Mouse (Mus musculus) intestine, embryonic 16.5 days (tissue): ENCODE results near the gene Klrb1f. TPM values are rescaled to one million over a fixed set of nuclear protein-coding genes. Genes with fewer than 3 reads are reported as not detected.

Experiments
- ATAC-seq: fragments of 200-750 bp; cut with Nextera tagmentation; 2 replicates; pipeline ENCODE4 v1.8.0; 2017; ENCODE audit warnings: moderate TSS enrichment, moderate library complexity
- H3K27ac ChIP-seq: fragments of 300-500 bp; sonication (generic); 2 replicates; pipeline ENCODE4 v1.5.1; 2014; ENCODE audit warnings: mild to moderate bottlenecking, low read length
- H3K27me3 ChIP-seq: fragments of 300-500 bp; sonication (generic); replicated peaks from 2 replicates; pipeline ENCODE4 v1.6.1; 2014; ENCODE audit warnings: low read length, control low read depth, mixed read lengths; ENCODE audit not compliant: control insufficient read depth, insufficient read depth
- H3K36me3 ChIP-seq: fragments of 300-500 bp; sonication (generic); 2 replicates; pipeline ENCODE4 v1.6.1; 2014; ENCODE audit warnings: low read length, control low read depth; ENCODE audit not compliant: control insufficient read depth, insufficient read depth
- H3K4me1 ChIP-seq: fragments of 300-500 bp; sonication (generic); 2 replicates; pipeline ENCODE4 v1.6.1; 2014; ENCODE audit warnings: low read length, control low read depth, mixed read lengths; ENCODE audit not compliant: control insufficient read depth, insufficient read depth
- H3K4me2 ChIP-seq: fragments of 300-500 bp; sonication (generic); 2 replicates; pipeline ENCODE4 v1.6.1; 2014; ENCODE audit warnings: low read depth, low read length, control low read depth
- H3K4me3 ChIP-seq: fragments of 300-500 bp; sonication (generic); 2 replicates; pipeline ENCODE4 v1.5.1; 2014; ENCODE audit warnings: mild to moderate bottlenecking, low read length
- H3K9ac ChIP-seq: fragments of 300-500 bp; sonication (generic); 2 replicates; pipeline ENCODE4 v1.6.1; 2014; ENCODE audit warnings: low read depth, low read length
- H3K9me3 ChIP-seq: fragments of 300-500 bp; sonication (generic); 2 replicates; pipeline ENCODE4 v1.6.1; 2016; ENCODE audit warnings: low read length, control low read depth; ENCODE audit not compliant: control insufficient read depth
- WGBS: fragments of 180-500 bp; shearing (Covaris S2); extraction: QIAGEN DNeasy Blood & Tissue Kit; methylation state at CpG from one replicate; pipeline ENCODE4 v1.1.7; 2014; 5-methylcytosine and 5-hydroxymethylcytosine counted together
- polyA plus RNA-seq: library from polyadenylated mRNA; unstranded; fragments of >200 nt; fragmentation: Nextera tagmentation; extraction: Ambion mirVana; gene quantifications from 2 replicates; pipeline ENCODE4 v1.2.1, GENCODE M21; 2015

Gene Klrb1f
- polyA plus RNA-seq, 1 experiment from 2014 or later, result 0.46 TPM

GRCm38 (mm10) chr6:129013762-129014276, 31.9 kb upstream of the Klrb1f start:
- Histone ChIP-seq H3K27me3 (no peaks in the 10 kb centered on the region), H3K36me3 (no peaks in the 10 kb centered on the region), H3K9me3 (no peaks in the 10 kb centered on the region), H3K27ac (no peak overlapping the region), H3K9ac (no peak overlapping the region), H3K4me1 (no peaks in the 10 kb centered on the region), H3K4me3 (no peak overlapping the region), H3K4me2 (no peak overlapping the region)
- 67% methylated on average over 5 of the region's 5 CpGs for whole genome bisulfite sequencing
- ATAC-seq, result no peak

DNA sequence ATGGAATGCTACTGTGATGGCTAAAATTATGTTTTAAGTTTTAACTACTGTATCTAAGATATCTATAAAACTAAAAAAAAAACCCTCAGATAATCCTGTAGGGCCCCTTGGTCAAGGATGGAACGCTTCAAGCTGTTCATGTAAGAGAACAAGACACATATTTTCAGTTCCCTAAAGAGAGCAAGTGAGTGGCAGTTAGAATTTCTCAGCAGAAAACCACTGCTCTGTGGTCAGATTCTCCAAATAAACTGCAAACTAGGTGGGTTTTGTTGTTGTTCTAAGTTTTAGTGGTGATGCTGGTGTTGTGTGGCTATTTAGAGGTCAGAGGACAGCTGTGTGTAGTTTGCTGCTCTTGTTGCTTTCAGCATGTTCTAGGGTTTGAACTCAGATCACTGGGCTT, 31.3 kb upstream of the Klrb1f start:
- H3K4me3 ChIP-seq, result no peak overlapping the region
- WGBS, result 68% methylated on average over 1 of the region's 1 CpGs

DNA sequence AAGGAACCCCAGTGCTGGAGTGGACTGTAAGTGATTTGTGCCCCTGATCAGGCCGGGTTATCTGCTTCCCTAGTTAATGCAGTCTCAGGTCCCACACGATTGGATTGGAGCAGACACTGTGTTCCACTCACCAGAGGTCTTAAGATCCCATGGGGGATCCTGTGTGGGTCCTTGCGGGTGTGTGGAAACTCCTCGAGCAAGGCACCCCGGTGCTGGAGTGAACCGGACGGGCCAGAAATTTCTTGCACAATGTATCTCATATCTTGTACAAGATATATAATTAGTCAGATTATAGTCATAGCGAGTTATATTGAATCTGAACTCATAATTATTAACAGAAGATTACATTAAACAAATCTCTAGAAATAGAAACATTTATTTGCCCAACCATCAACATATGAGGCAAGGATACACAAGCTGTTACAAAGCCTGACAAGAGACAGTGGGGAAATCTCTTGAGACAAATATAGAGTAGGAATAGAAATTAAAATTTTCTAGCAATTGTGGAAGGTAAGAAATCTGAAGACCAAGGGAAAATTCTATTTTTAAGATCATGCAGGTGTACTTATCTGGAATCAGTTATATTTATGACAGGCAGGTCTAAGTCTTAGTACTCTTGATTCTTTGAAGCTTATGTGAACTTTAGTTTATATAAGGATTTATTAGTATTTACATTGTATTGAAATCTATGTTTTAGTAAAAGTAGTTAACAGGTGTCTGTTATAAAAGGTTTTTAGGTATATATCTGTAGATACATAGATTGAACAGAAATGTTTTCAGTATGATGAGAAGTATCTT, 18.1 kb upstream of the Klrb1f start:
- Histone ChIP-seq H3K9me3 (no peaks in the 10 kb centered on the region), H3K4me3 (no peak overlapping the region), H3K9ac (no peak overlapping the region), H3K27ac (no peak overlapping the region), H3K27me3 (no peaks in the 10 kb centered on the region), H3K36me3 (no peaks in the 10 kb centered on the region), H3K4me1 (no peaks in the 10 kb centered on the region), H3K4me2 (no peak overlapping the region)
- 77% methylated on average over 8 of the region's 8 CpGs for WGBS
- peak; percentile 64 for ATAC-seq

More for the DNA sequence above, 31.3 kb upstream of the Klrb1f start:
- ATAC-seq, result no peak
- Histone ChIP-seq H3K27ac (no peak overlapping the region), H3K9me3 (no peaks in the 10 kb centered on the region), H3K4me1 (no peaks in the 10 kb centered on the region), H3K4me2 (no peak overlapping the region), H3K36me3 (no peaks in the 10 kb centered on the region), H3K27me3 (no peaks in the 10 kb centered on the region), H3K9ac (no peak overlapping the region)

DNA sequence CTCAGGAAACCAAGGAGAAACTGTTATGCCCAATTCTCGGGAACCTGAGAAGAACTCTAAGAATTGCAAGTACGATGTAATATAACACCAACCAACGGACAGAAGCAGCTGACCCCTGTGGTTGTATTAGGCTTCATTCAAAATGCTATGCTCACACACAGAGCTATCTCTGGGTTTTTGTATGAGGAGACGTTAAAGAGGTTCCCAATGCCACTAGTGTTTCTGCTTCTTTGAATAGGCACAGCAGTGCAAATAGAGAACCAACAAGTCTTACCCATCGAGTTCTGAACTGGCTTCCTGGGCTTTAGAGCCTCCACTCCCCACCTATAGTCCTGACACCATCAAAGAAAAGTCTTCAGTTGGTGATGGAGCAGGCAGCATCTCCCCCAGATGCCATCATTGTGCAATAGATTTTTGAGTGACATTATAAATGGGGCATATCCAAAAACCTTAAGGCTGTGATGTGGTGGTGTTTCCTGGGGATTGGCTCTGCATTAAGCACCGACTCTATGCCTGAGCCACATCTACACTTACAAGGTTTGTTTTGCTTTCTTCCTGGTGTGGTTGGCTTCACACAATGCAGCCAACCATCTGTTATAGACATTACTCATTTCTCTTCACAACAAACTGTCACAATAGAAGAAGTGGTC, 15.4 kb upstream of the Klrb1f start:
- Histone ChIP-seq H3K9me3 (no peaks in the 10 kb centered on the region), H3K4me1 (no peaks in the 10 kb centered on the region), H3K27ac (no peak overlapping the region), H3K27me3 (no peaks in the 10 kb centered on the region), H3K4me3 (no peak overlapping the region), H3K9ac (no peak overlapping the region), H3K4me2 (no peak overlapping the region), H3K36me3 (no peaks in the 10 kb centered on the region)
- no peak for ATAC-seq
- 64% methylated on average over 6 of the region's 6 CpGs for WGBS

DNA sequence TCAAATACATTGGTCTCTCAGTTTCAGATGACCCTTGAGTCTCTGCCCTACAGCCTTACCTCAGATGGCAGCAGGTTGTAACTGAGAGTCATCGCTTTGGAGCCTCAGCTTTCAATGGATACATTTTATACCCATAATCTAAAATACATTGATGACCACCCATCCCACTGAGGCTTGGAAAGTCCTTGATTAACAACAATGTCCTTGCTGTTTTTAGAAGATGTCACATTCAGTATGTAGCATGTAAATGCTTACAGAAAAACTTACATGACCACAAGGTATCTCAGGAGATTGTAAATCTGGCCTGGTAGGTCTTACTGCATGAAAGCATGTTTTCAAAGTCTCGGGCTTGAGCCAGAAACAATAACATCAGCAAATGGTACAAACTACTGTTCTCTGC, 14.7 kb upstream of the Klrb1f start:
- H3K4me3 ChIP-seq, result no peak overlapping the region
- no peak overlapping the region for H3K9ac ChIP-seq
- H3K27ac ChIP-seq, result no peak overlapping the region
- 85% methylated on average over 2 of the region's 2 CpGs for WGBS
- no peaks in the 10 kb centered on the region for H3K9me3 ChIP-seq
- no peak for ATAC-seq
- no peaks in the 10 kb centered on the region for H3K36me3 ChIP-seq
- H3K27me3 ChIP-seq, result no peaks in the 10 kb centered on the region
- no peak overlapping the region for H3K4me2 ChIP-seq
- H3K4me1 ChIP-seq, result no peaks in the 10 kb centered on the region

- no peak for ATAC-seq
- Histone ChIP-seq H3K36me3 (no peaks in the 10 kb centered on the region), H3K4me1 (no peaks in the 10 kb centered on the region), H3K9ac (no peak overlapping the region), H3K9me3 (no peaks in the 10 kb centered on the region), H3K4me2 (no peak overlapping the region), H3K27ac (no peak overlapping the region), H3K27me3 (no peaks in the 10 kb centered on the region), H3K4me3 (no peak overlapping the region)
- WGBS, result 76% methylated on average over 2 of the region's 2 CpGs
Measured at GRCm38 (mm10) chr6:129033397-129033796, 12.3 kb upstream of the Klrb1f start.

DNA sequence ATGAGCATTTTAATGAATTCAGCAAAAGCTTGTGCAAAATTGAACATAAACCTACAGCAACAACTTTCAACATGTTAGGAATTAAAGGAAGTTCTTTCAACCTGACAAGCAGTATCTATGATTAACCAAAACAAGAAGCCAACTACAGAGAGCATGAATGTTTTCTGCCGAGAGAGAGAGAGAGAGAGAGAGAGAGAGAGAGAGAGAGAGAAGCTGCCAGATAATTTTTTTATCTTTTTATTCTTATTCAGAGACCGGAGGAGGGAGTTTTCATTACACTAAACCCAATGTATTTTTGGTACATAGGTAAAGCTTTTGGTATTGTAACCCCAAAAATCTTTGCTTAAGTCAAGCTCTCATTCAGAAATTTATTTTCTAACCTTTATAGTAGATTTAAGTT, 10.7 kb upstream of the Klrb1f start:
- Histone ChIP-seq H3K4me2 (no peak overlapping the region), H3K9me3 (no peaks in the 10 kb centered on the region), H3K4me3 (no peak overlapping the region), H3K27ac (no peak overlapping the region), H3K4me1 (no peaks in the 10 kb centered on the region), H3K9ac (no peak overlapping the region), H3K27me3 (no peaks in the 10 kb centered on the region), H3K36me3 (no peaks in the 10 kb centered on the region)
- ATAC-seq, result no peak
- WGBS, result 70% methylated on average over 2 of the region's 2 CpGs

DNA sequence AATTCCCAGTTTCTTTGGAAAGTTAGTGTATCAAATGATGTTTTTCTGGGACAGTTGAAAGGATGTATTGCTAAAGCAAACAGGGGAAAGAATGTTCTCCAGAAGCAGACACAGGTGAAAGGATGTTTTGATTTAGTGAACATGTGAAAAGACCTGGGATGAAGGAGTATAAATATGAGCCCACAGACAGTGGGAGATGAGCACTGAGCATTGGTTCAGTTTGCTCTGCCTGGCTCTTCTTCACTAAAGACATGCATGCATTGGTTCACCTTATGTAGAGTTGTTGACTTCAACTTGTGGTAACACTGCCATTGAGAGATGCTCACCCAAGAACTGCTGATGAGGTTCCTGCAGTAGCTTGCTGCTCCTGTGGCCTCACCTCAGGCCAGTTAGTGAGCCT, 9.4 kb upstream of the Klrb1f start:
- Histone ChIP-seq H3K36me3 (no peaks in the 10 kb centered on the region), H3K4me2 (no peak overlapping the region), H3K9me3 (no peaks in the 10 kb centered on the region), H3K4me1 (no peaks in the 10 kb centered on the region), H3K9ac (no peak overlapping the region), H3K27me3 (no peaks in the 10 kb centered on the region), H3K27ac (no peak overlapping the region), H3K4me3 (no peak overlapping the region)
- ATAC-seq, result no peak

DNA sequence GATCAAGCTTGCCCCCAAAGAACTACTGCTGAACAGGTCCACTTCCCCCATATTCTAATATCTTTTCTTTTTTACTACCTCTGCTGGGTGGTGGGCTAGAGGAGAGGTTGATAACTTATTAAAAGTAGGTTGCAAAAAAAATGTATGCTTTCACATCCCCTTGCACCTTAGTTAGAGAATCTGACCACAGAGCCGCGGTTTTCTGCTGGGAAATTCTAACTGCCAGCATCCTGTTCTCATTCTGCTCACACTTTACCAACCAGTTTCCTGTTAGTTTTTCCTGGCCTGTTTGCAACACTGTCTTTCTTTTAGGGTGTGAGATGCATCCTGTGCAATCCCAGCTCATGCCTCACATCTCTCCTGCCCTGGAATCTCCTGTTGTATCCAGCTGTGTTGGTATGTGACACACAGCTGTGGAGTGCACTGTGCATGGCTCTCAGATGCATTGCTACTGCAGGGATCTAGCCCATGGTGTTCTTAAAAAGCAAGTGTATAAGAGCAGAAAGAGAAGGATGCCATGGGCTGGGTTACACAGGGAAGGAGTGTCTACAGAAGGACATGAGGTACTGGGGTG, 8.7 kb upstream of the Klrb1f start:
- no peaks in the 10 kb centered on the region for H3K27me3 ChIP-seq
- no peak overlapping the region for H3K4me3 ChIP-seq
- no peak for ATAC-seq
- H3K4me1 ChIP-seq, result no peaks in the 10 kb centered on the region
- H3K36me3 ChIP-seq, result no peaks in the 10 kb centered on the region
- no peaks in the 10 kb centered on the region for H3K9me3 ChIP-seq
- H3K9ac ChIP-seq, result no peak overlapping the region
- no peak overlapping the region for H3K27ac ChIP-seq
- WGBS, result 70% methylated on average over 2 of the region's 2 CpGs
- H3K4me2 ChIP-seq, result no peak overlapping the region
